ENCODE assay signal across 9 mouse cellular contexts in the genomic region with DNA sequence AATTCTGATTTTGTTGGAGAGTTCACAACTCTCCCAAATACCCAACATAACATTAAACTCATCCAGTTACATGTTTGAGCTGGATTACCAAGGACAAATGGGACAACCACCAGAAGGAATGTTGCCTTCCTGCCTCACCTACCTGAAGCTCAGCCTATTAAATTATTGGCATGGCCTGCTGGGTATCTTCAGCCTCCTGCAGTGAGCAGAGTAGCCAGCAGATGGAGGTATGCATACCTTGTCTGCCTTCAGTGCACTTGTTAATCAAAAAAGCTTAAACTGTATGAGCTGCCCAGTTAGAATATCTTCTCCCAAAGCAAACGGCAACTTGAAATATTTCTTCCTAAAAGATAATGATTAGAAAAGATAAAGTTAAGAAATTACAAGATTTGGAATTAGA. TPM values are rescaled to one million over a fixed set of nuclear protein-coding genes. Genes with fewer than 3 reads are reported as not detected.
DNase-seq lines count a peak whose midpoint lies in the region; ATAC-seq and TF ChIP-seq lines count a peak whose summit lies in the region.
"Had no signal": no experiment of that assay in that cellular context is flagged by ENCODE, and none has a peak within 500 bp of the region (broad histone marks: within the 10 kb centered on the region; RNA-seq: fewer than 3 reads in every experiment).

No protein-coding gene starts in this region.

- POLR2A ChIA-PET in Patski (lab: Charles Lee): no interaction called here

- CTCF ChIA-PET in Patski (lab: Charles Lee): interaction anchor here (0.8 kb wide), 1 partner anchor 8 kb away, joined by 3 read pairs; no protein-coding TSS in a partner anchor

- peak; percentile 64 for TF ChIP-seq CTCF in Patski (IDR thresholded peaks at IDR 0.05)
- peak; percentile 34; the same call in 1 of the 2 replicates for TF ChIP-seq CTCF in cortical plate, adult 2 months (IDR thresholded peaks at IDR 0.05; ENCODE audit: extremely low read depth, insufficient read depth, low read length)

- no peak overlapping the region for H3K27ac ChIP-seq in liver, embryonic 12.5 days
- no peak overlapping the region for H3K27ac ChIP-seq in cortical plate, adult 2 months (ENCODE audit: insufficient read depth, low read length)
- H3K27ac ChIP-seq: liver, embryonic 13.5 days had no signal

- H3K9ac ChIP-seq in liver, embryonic 12.5 days: no peak overlapping the region
- H3K9ac ChIP-seq: liver, embryonic 13.5 days had no signal

- DNase-seq in liver: peak; percentile 15
- DNase-seq in Patski (ENCODE audit: low read depth, low spot score): no peak
- DNase-seq in urinary bladder, adult 2 months (ENCODE audit: low spot score): no peak
- no peak for DNase-seq in left cerebral cortex, adult 8-10 months (ENCODE audit: low spot score in 2 of 2)
- DNase-seq in embryo, embryonic 11 days: no peak
- DNase-seq: liver, embryonic 13.5 days had no signal

- no peak overlapping the region for H3K4me2 ChIP-seq in liver, embryonic 12.5 days
- H3K4me2 ChIP-seq: liver, embryonic 13.5 days had no signal

- 65% methylated on average over 1 of the region's 1 CpGs for WGBS in liver, embryonic 12.5 days (ENCODE audit: insufficient replicate concordance)

- TF ChIP-seq POLR2A in cortical plate, adult 2 months (IDR thresholded peaks at IDR 0.05; ENCODE audit: extremely low read depth, insufficient read depth, low read length): no peak

- no peaks in the 10 kb centered on the region for H3K9me3 ChIP-seq in liver, embryonic 12.5 days (replicated peaks)
- H3K9me3 ChIP-seq: liver, embryonic 13.5 days had no signal

- H3K4me3 ChIP-seq in liver, embryonic 12.5 days: no peak overlapping the region
- H3K4me3 ChIP-seq in cortical plate, adult 2 months (ENCODE audit: insufficient read depth, low read length): no peak overlapping the region
- H3K4me3 ChIP-seq: liver, embryonic 13.5 days had no signal

- no peaks in the 10 kb centered on the region for H3K4me1 ChIP-seq in liver, embryonic 12.5 days
- peaks cover 3% of the 10 kb centered on the region; the same call in 1 of the 2 replicates for H3K4me1 ChIP-seq in cortical plate, adult 2 months (ENCODE audit: control insufficient read depth, insufficient read depth, low read length)
- H3K4me1 ChIP-seq: liver, embryonic 13.5 days had no signal

- H3K36me3 ChIP-seq in liver, embryonic 12.5 days: no peaks in the 10 kb centered on the region
- H3K36me3 ChIP-seq: liver, embryonic 13.5 days had no signal

- H3K27me3 ChIP-seq in liver, embryonic 12.5 days (replicated peaks): no peaks in the 10 kb centered on the region
- no peaks in the 10 kb centered on the region for H3K27me3 ChIP-seq in Patski
- H3K27me3 ChIP-seq: liver, embryonic 13.5 days had no signal

- in situ Hi-C loops in Patski (cut with MboI; ENCODE audit: low pct_unique_long_range_greater_than_20kb): loop anchor here (5.0 to 10.0 kb wide), 5 partner anchors 60 to 1865 kb away; a partner anchor contains a TSS

- no peak for ATAC-seq in liver, embryonic 12.5 days
- no peak for ATAC-seq in Patski
- peak; percentile 67 for ATAC-seq in megakaryocyte, adult 5-6 weeks (ENCODE audit: poor library complexity, severe bottlenecking)

RNA-seq across cellular contexts. Expression of a gene that starts 15.3 kb away (rescaled TPM):
- polyA plus RNA-seq in liver, embryonic 12.5 days (2016; fragmentation: Nextera tagmentation; extraction: Ambion mirVana): 132 and 133 TPM in 2 replicates
- polyA plus RNA-seq in Patski (2021): 62.2 TPM
- 48.2 and 55.2 TPM in 2 replicates for polyA plus RNA-seq in cortical plate, adult 2 months (2012; rRNA removed)
- 21.9 and 35.8 TPM in 2 replicates for total RNA-seq in megakaryocyte, adult 5-6 weeks (2015)
- 23.7 and 24.1 TPM in 2 replicates for total RNA-seq in megakaryocyte, adult 5-6 weeks (2017)
- 37.7 and 38.0 TPM in 2 replicates for polyA plus RNA-seq in urinary bladder, adult 2 months (2012; rRNA removed)
- total RNA-seq in left cerebral cortex, adult 8-10 months (2022): 10 to 100 TPM; 47.4 to 63.2 (median 56.1) TPM
